Mouse (Mus musculus) right cerebral cortex, postnatal 14 days (tissue): ENCODE measurements at regions not wholly inside any gene's neighbourhood (a gene's known extent, or its start where the extent isn't known, plus 50 kb on each side); places are given as distances from the start of the nearest gene placed in this dataset.

Source experiments
- DNase-seq: peaks from one replicate; pipeline ENCODE4 v3.0.0; 2022

GRCm38 (mm10) chr17:64499281-64499997, 101.1 kb upstream of the Man2a1 start:
- DNase-seq: no peak

DNA sequence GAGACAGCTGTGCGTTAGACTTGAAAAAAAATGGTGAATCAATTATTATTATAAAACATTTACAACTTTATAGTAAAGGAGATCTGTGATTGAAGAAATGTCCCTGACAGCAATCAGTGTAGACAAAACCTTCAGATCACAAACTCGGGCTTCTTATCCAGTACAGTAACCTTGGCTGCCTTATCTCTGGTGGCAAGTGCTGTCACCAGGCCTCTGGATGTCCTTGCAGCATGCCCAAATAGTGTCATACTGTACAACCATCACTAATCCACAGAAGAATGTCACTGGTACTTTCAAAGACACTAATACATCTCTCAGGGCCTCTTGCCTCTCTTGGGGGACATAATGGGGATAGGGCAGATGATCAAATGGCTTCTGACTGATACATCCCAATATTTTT, 98.2 kb upstream of the Man2a1 start:
- no peak for DNase-seq

DNA sequence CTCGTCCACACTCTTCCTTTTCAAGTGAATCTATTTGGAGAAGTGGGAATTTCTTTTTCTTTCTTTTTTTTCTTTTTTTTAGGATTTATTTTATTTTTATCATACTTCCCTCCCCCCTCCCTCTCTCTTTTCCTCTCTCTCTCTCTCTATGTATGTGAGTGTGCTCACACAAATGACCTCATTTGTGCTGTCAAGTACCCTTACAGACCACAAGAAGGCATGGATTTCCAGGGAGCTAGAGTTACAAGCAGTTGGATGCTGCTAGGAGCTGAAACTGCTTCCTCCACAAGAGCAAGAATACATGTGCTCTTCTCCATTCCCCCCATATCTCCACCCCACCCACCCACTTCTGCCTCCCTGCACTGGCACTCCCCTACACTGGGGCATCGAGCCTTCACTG, 94.6 kb upstream of the Man2a1 start:
- no peak for DNase-seq

DNA sequence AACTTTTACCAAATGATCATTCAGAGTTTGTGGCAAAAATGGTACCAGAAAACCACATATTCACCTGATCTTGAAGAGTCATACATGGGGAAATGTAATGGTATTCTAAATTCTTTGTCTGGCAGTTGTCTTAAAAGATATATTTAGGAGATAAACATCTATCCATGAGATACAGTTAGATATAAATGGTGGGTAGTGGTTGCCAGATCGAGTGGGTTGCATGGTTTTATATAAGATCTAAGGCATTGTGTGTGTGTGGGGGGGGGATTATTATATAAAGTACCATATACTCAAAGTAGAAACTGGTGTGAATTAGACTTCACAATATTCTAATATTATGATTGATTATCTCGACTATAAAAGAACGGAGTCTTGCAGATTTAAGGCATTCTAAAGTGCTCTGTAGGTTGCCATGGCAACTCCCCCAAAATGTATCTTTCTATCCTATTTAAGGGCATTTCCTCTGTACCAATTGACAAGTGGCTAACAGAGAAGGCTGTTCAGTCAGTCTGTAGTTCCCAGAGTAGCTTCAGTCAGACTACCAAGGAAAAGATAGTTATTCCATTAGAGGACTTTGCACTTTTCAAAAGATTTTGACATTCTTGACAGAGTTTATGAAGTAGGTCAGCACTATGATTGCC, 89.3 kb upstream of the Man2a1 start:
- no peak for DNase-seq

GRCm38 (mm10) chr17:64522213-64522612, 78.3 kb upstream of the Man2a1 start:
- DNase-seq: no peak

DNA sequence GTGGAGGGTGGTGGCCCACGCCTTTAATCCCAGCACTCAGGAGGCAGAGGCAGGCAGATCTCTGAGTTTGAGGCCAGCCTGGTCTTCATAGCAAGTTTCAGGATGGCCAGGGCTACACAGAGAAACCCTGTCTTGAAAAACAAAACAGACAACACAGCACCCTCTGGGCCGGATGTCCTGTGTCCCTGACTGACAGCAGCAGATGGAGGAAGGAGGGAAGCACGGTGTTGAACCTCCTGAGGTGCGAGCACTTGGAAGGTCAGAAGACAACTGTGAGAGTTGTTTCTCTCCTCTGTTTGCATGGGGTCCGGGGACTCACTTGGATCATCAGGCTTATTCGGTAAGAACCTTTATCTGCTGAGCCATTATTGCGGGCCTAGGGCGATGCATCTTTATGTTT, 76.6 kb upstream of the Man2a1 start:
- no peak for DNase-seq

DNA sequence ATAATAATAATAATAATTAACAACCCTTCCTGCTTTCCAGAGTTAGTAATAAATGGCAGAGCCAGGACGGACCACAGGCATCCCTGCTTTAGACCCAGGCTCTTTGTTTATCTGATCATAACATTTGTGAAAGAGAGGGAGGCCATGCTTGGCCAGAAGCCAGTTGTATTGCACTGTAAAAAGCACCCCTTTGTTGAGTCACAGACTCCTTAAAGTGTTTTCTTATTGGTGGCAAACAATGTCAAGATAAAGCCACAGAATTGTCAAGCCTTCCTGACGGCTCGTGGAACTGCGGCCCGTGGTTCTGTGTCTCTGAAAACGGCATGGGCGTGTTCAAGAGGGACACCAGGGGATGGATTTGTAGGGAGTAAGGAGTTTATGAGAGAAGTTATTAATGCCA, 72.7 kb upstream of the Man2a1 start:
- DNase-seq: no peak

- no peak for DNase-seq
These were observed 72.1 kb upstream of the Man2a1 start for GRCm38 (mm10) chr17:64528476-64528875.

- no peak for DNase-seq
These were observed 71.1 kb upstream of the Man2a1 start for GRCm38 (mm10) chr17:64529296-64529994.

GRCm38 (mm10) chr17:64531150-64531549, 69.4 kb upstream of the Man2a1 start:
- DNase-seq: no peak

GRCm38 (mm10) chr17:64534323-64534722, 66.2 kb upstream of the Man2a1 start:
- DNase-seq: no peak

DNA sequence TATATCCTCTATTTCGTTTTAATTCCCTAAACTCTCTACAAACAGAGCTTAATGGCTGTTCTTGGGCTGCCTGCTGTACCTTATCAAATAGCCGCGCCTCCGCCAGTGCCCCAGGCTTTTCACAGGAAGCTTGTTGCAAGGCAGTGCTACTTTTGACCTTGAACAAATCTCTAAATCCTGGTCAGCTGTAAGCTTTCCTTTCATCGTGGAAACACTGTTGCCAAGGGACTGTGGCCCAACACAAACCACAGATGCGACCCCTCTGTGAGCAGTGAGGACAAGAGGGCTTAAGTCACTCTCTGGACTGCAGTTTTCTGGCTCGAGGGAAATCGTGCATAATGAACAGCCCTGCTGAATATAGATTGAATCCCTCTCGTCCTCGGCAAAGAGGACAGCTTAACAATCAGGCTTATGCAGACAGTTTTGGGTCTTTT, 62.0 kb upstream of the Man2a1 start:
- DNase-seq: no peak

GRCm38 (mm10) chr17:64540411-64540810, 60.1 kb upstream of the Man2a1 start:
- no peak for DNase-seq

DNA sequence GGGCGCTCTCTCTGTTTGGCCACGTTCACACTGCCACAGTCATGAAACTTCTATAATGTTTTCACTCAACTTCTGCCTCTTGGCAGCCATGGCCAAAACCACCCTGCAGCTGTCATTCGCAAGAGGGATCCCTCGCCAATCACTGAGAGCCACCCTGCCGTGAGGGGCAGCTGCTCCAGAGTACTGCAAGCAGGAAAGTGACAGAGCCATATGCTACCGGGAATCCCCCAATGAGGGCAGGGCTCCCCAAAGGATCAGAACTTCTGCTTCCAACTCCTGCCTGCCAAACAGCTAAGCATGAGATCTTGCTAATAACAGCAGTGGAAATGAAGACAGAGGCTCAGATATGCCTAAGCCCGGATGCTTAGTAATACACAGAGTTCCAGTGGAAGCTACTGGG, 52.0 kb upstream of the Man2a1 start:
- no peak for DNase-seq

DNA sequence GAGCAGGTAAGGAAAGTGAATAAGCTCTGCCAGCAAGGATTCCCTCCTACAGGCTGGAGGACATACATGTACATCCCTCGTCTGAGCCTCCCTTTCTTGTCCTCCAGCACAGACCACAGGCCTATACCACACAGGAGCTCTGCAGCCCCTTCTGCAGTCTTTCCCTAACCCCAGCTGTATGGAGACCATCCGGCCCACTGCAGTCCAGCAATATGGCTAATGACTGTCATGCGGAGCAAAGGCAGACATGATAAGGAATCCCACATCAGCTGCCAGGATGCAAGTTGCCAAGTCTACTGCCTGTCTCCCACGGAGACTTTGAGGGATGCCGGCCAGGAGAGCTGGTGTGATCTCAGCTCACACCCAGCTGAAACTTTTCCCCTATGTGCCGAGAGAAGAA, 50.5 kb upstream of the Man2a1 start:
- DNase-seq: no peak
